Mouse (Mus musculus) right cerebral cortex, postnatal 36 days (tissue): ENCODE measurements around the gene Sdr9c7.
"Not testable (repeated sequence)": the region's sequence is repeated elsewhere in the genome, so short reads cannot be mapped to it uniquely, and the experiment has no call there.

ENCODE experiments used
- DNase-seq, 2 experiments: peaks; one replicate each; pipeline ENCODE4 v3.0.0; 2022; ENCODE audit warnings: low spot score in 2 of 2, mixed read lengths in 1 of 2

Gene Sdr9c7

DNA sequence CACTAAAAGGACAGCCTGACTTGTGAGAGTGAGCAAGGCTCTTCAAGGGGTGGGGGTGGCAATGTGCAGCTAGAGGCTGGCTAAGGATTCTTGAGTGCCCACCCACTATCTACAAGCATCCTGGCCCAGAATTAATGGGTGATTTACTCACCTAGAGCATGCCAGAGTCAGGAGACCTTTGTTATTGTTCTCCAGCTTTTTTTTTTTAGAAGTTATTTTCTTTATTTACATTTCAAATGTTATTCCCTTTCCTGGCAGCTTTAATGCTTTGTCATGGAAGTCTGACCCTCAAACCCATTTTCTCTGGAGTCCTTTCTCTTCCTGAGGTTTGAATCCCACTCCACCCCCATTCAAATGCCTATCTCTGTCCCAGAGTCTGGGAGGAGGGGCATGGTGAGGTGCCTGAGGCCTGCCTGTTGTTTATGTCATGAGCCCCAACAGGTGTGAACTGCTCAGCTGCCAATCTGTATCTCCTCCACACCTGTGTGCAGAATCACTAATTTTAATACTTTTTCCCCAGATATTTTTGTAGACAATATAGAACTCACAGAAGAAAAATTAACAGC is 9.2 kb downstream of the Sdr9c7 start:
- no peak for DNase-seq

DNA sequence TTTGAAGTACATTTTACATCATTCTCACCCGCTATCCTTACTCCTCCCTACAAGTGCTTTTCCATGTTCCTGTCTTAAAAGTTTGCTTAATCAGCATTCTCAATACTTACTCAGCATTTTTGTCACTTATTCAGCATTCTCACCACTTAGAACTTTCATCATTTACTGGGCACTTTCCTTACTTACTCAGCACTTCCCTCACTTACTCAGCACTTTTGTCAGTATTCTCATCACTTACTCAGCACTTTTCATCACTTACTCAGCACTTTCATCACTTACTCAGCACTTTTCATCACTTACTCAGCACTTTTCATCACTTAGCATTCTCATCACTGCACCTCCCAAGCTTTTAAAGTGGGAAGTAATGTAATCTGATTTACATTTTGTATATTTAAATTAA is 17.3 kb downstream of the Sdr9c7 start:
- DNase-seq: no peak

DNA sequence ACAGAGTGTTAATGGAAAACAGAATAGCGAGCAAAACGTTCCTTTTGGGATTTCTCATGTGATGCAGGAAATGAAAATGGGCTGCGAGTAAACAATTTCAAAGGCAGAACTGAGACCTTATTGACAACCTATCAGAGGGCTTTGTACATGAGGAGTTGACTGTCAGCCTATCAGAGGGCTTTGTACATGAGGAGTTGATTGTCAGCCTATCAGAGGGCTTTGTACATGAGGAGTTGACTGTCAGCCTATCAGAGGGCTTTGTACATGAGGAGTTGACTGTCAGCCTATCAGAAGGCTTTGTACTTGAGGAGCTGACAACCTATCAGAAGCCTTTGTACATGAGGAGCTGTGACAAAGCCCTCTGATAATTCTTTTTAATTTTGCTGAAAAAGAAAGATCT is 18.9 kb downstream of the Sdr9c7 start:
- DNase-seq: not testable (repeated sequence)

DNA sequence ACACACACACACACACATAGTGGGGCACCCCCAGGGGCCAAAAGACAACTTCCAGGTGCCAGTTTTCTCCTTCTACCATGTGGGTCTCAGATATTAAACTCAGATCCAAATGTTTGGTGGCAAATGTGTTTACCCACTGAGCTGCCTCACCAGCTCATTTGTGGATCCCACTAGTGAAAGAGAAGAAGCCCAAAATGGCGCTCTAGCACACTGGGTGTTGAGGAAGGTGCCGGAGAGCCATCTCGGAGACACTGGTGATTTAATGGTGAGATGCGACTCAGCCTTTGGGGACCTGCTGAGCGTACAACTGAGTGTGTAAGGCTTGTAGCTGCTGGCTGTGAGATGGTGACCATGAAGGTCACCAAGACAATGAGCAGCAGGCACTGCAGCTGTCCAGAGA is 19.3 kb downstream of the Sdr9c7 start:
- no peak for DNase-seq

DNA sequence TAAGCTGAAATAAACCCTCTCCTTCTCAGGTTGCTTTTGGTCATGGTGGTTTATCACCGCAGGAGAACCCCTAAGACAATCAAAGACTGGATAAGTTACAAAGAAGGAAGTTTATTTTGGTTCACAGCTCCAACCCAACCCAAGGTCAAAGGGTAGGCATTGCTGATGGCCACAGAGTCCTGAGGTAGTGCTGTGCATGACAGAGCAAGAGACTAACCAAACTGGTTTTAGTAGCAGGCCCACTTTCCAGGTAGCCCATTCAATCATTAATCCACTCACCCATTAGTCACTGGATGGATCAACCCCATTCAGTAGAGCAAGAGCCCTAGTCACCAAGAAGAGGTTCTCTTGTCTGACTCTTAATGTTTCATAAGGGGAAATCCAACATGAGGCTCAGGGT is 23.9 kb downstream of the Sdr9c7 start:
- DNase-seq: no peak

DNA sequence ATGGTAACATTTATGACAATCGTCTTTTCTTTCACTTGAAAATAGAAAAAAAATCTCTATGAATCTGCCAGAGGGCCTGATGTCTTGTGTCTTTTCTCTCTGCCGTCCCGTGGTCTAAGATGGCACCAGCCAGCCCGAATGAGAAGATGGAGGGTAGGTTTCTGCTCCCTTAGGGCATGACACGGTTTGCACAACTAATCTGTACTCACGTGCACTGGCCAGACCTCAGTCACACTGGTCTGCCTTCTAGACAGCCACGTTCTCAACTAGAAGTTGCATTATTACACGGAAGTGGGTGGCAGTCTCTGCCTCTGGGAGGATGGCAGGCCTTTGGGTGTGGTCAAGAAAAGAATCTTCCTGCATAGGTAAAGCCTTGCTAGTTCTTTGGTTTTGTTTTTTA is 24.7 kb downstream of the Sdr9c7 start:
- no peak for DNase-seq

DNA sequence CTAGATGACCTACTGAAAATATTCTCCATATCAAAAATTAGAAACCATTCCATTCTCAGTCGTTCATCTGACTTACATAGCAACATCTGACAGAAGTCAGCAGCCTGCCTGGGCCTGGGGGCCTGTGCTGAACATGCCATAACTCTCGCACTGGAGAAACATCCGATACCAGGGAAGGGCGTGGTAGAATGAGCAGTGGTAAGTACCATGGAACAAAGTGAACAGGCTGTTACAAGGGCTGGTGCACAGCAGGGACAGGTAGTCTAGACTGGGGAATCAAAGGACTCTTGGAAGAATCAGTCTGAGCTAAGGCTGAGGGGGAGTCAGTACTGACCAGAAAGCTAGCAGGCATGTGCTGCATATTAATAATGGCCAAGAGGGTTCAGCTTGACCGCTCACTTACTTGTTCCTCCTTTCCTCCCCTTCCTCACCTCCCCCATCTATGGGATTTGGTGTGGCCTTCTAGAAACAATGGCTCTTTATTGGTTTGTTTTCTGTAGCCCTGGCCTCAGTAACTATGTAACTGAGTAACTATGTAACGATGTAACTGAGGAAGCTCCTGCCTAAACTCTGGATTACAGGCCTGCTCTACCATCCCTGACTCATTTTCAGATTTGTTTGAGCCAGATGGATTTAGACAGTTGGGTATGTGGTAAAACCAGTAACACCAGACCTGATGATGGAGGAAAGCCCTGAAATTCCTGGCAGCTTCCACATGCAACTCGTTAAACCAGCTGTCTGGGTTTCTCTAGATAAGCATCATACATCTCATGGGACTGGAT is 26.5 kb downstream of the Sdr9c7 start:
- no peak for DNase-seq

DNA sequence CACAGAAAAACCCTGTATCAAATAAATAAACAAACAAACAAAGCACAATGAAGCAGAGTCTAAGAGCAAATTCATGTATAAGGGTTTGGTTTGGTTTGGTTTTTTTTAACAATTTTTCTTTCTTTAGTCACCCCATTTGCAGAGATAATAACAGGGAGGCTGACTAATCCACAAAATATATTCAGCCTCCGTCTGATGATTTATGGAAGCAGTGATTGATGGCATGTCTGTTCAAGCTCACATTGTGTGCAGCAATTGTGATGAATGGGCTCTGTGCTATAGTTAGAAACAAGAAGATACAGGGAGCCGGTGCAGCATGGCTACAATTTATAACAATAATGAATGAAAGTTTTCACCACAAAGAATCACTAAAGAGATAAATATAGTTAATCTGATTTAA is 29.4 kb downstream of the Sdr9c7 start:
- no peak for DNase-seq

DNA sequence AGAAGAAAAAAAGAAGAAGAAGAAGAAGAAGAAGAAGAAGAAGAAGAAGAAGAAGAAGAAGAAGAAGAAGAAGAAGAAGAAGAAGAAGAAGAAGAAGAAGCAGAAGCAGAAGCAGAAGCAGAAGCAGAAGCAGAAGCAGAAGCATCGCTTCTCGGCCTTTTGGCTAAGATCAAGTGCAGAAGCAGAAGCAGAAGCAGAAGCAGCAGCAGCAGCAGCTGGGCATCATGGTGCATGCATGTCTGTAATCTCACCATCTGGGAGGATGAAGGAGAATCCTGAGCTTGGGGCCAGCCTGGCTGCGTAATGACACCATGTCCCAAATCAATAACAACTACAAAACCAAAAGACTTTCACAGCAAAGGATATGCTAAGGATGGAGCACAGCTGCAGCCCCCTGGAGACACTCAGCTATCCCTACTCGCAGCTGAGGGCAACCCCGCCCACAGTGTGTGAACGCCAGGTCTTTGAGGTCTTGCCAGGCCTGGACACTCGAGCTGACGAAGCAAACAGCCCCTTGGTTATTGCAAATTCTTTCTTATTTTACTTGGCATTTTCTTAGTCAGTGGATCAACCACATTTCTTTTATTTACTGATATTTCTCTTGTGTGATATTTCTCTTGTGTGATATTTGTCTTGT is 34.1 kb downstream of the Sdr9c7 start:
- DNase-seq: no peak

DNA sequence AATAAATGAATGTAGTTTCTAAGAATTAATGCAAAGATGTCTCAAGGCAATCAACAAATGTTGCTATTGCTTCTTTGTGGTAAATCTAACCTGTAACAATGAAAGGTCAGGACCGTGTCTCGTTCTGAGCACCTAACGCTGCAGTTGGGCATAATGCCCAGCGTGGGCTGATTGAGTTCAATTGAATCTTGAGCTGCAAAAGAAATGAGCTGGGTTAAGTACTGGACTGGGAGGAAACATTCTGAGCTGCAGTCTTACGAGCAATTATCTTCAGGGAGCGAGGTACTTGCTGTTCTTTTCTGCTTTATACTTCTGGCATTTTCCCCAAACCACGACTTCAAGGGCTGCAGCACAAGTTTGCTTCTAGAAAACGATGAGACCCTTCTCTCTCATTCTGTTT is 38.0 kb downstream of the Sdr9c7 start:
- no peak for DNase-seq

DNA sequence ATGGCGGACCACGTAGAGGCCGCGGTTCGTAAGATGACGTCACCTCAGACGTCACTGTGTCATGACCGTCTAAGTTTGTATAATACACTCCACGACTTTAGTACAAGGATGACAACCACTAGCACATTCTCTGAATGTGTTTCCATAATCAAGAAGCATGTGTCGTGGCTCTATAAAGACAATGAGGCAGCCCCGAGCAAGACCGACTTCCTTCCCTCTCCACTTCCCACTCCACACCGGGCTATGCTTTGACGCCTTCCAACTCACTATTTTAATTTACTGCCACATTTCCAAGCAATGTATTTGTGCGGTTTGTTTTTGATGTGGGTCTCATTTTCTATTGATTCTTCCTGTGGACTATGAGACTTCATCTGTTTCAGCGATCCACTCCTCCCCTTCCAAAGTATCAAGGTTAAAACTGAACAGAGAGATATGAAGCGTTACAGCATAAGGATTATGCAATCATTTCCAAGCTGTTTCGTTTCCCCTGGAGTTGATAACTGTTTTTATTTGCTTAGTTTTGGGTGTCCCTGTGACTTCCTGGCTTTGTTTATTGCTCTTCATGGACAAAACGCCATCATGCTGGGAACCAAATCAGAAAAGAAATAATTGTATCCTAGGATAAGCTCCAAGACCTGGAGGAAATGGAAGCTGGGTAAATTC is 38.6 kb downstream of the Sdr9c7 start:
- DNase-seq: no peak

DNA sequence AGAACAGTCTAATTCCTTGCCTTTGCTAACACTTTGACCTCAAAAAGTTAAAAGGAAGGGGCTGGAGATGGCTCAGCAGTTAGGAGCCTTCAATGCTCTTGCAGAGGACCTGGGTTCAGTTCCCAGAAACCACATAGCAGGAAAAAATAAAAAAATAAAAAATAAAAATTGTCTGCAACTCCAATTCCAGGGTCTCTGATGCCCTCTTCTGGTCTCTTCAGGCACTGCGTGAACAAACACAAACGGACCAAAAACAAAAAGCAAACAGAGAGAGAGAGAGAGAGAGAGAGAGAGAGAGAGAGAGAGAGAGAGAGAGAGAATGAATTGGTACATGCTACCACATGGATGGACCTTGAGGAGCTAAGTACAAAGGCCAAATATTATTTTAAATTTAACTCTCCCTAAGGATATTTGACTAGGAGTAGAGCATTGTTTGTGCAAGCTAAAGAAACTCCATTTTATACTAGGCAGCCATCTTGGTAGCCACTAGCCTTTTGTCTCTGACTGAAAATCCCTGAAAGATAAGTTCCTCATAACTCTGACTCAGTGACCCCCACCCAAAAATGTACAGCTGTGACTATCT is 39.2 kb downstream of the Sdr9c7 start:
- peak in 1 of 2 experiments; percentile 7 for DNase-seq

DNA sequence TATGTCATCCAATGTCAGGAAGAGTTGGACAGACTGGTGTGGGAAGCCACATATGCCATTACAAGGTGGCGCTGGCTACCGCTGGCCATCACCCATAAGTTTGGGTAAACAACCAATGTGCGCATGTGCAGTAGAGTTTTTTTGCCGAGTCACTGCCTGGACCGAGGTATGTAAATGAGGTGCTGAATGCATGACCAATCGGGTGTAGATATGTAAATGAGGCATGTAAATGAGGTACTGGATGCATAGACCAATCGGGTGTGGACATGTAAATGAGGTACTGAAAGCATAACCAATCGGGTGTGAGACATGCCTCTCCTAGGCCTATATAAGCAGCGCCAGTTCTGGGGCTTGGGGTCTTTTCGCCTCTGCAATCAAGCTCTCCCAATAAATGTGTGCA is 41.3 kb downstream of the Sdr9c7 start:
- DNase-seq: not testable (repeated sequence)

DNA sequence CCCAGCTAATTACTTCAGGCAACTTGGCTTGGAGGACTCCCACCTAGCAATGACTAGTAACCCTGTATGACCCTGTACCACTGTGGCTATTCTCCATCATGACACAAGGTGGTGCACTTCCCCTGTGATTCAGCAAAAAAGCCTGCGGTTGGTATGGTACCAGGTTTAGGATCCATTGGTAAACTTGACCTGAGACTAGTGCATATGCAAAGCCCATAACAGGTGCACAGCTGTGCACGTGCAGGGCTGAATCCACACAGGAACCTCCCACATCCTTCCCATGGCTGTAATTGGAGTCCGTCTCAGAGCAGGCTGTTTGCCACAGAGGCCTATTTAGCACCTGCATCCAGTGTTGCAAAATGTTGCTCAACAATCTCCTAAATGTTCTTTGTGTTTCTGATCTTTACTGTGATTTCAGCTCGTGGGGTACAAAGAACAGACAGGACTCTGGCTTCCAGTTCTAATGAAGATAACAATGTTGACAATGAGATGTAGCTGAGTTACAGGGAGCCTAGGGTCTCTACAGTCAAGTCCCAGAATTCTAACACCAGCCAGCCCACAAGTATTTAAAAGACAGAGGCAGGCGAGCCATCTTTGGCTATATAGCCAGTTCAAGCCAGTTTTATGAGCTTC is 47.2 kb downstream of the Sdr9c7 start:
- DNase-seq: no peak

DNA sequence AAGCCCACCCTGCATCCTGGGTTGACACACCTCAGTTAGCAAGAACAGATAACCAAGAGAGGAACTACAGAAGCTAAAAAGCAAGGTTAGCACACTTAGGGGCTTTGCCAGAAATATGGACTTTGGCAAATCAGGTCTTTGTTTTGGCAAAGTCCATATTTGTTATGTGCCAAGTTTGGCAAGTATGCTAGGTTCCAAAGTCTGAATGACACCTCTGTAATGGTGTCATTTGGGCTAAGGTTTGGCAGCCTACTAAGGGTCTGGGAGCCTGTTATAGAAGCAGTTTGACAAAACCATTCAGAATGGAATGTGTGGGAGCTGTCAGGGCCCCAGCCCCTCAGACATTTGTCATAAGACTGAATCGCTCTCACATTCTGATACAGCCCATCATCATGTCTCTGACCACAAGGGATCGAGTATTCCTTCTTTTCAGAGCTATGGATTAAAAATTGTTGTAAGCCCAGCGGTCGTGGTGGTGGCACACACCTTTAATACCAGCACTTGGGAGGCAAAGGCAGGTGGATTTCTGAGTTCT is 51.3 kb downstream of the Sdr9c7 start:
- DNase-seq: no peak

DNA sequence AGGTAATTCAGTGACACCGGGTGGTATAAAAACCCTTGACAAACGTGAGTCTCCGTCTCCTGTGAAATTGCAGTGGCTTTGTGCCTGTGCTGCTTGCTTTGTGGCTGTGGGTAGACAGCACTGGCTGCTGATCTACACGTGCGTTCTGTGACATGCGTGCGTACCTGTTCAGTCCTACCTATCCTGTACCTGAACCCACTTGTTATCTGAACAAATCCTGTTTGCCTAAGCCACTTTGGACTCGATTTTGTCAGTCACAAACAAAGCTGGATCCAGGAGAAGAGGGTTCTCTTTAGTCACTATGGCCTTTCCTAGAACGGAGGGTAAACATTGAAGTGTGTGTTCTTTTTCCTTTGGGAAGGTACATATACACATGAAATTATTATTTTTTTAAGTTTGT is 53.1 kb downstream of the Sdr9c7 start:
- DNase-seq: no peak

DNA sequence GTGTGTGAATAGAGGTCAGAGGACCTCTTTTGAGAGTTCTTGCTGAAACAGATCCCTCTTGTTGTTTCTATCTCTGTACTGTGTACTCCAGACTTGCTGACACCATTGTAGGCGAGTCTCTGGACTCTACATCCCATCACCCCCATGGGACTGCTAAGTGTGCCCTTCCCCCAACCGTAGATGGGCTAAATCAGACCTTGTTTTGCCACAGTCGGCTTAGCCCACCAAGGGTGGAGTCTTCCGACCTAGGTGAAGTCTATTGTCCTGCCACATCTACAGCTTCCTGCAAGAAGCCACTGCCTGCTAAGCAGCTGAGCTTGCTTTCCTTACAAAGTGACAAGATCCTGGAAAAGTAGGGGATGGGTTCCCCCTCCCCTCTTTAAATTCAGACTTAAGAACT is 53.5 kb downstream of the Sdr9c7 start:
- no peak for DNase-seq

DNA sequence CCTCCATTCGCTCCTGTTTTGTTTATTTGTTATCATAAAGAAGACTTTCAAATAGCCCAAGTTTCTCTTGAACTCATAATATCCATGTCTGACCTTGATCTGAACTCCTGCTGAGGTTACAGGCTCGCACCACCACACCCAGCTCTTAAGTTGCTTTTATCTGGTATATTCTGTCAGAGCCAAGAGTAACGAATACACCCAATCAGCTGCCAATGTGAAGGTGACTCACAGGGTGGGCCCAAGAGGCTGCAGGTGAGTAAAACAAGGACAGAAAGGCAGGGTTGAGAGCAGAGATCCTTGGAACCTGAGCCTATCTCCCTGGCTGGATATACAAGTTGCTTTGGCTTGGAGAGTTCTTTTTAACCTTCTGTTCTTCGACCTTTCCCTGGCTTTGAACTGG is 56.7 kb downstream of the Sdr9c7 start:
- no peak for DNase-seq

DNA sequence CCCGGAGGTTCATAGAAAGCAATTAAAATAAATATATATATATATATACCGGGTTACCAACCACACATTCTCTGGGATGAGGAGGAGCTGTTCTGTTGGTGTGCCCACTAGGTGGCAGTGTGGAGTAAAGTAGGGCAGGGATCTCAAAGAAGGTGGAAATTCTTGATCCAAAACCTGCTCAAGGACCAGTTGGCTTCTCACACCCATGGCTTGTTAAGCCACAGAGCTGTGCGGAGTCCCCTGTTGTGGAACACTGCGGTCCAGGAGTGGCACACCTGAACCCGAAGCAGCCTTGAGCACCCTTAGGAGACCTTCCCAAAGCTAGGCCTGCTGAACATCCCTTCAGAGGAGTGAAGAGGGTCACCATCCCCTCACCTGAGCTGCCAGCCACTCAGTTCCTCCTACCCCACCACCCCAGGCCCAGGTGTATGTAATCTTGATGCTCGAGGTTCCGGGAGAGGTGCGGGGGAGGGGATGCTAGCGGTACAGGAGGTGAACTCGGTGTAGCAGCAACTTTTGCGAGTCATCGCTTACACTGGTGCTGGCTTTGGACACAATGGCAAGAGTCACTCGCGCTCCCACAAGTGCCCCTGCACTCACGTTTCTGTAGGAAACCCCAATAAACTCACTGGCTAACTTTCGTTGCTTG is 58.0 kb downstream of the Sdr9c7 start:
- DNase-seq: peak; percentile 12 to 13

DNA sequence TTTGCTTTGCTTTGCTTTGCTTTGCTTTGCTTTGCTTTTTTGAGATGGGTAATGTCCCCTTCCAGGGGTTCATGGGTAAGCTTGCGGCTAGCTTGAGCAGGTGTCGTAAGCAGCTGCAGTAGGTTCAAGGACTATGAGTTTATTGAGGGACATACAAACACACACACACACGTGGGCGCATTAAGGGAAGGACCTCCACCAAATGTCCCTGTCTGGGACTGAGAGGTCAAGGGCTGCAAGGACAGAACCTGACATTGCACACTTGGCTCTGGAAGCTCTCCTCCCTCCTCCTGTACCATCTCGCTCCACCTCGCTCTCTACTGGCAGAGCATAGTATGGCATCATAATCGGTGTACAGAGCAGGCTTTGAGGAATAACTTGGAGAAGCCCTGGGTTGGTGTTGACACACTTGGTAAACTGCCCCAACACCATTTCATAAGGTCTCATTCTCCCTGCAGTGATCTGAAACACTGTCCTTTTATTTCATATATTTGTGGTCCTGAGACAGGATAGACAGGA is 60.9 kb downstream of the Sdr9c7 start:
- DNase-seq: no peak
